Mouse (Mus musculus): ENCODE results near the gene Wfdc17. TPM values are rescaled to one million over a fixed set of nuclear protein-coding genes. Genes with fewer than 3 reads are reported as not detected.

Wfdc17 gene
- 20.4 and 20.6 TPM in 2 replicates for polyA plus RNA-seq (2015; fragmentation: Nextera tagmentation; extraction: Ambion mirVana)

DNA sequence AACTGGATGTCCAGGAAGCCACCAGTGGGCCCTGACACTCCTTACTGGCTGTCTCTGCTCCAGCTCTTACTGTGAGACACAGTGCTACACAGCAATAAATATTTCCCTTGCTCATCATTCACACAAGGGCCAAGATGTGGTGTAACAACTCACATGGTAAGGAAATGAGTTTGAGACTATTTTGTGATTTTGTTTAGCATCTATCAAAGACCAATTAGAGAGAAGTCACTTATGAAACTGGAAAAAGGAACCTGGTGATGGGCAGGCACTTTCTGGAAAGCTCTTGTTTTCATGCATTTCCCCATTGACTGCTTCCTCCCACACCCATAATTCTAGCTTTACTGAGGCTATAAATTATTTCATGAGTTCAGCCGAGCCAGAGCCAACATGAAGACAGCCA lies at the start of gene Wfdc17:
Gene Wfdc17 (plus strand): TSS at position 287 of the 400 bp plus-strand sequence.
- Histone ChIP-seq H3K4me2 (ENCODE audit: low read depth, low read length) (no peak within 1 kb of the TSS), H3K4me3 (ENCODE audit: low read depth, low read length) (no peak within 1 kb of the TSS), H3K9ac (ENCODE audit: low read depth, low read length) (no peak within 1 kb of the TSS), H3K4me1 (ENCODE audit: control insufficient read depth, low read depth, low read length) (no peaks in the 10 kb centered on the region), H3K27ac (ENCODE audit: low read length) (no peak within 1 kb of the TSS), H3K27me3 (ENCODE audit: control insufficient read depth, insufficient read depth, low read depth, low read length) (no peaks in the 10 kb centered on the region), H3K36me3 (ENCODE audit: control insufficient read depth, insufficient read depth) (no peaks in the 10 kb centered on the region), H3K9me3 (replicated peaks; ENCODE audit: control insufficient read depth, low read length) (no peaks in the 10 kb centered on the region)
- WGBS (ENCODE audit: insufficient replicate concordance), result 23% methylated on average over 1 of the region's 1 CpGs
- ATAC-seq (ENCODE audit: low read depth), result no peak

DNA sequence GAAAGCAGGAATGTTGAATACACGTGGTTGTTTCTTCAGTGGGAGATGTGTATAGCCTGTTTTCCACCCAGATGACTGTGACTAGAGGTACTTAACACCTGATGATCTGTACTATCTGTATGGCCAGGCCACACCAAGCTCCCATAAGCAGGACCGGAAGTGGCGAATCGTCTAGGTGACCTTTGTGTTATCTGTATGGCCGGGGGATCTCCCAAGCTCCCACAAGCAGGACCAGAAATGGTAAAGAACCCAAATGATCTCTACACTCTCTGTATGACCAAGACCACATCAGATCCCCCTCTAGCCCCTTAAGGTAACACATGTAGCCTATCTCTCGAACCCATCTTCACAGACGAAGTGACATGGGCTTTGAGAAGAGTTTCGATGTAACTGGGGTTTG lies 49.2 kb upstream of the Wfdc17 start:
- 60% methylated on average over 8 of the region's 8 CpGs for WGBS (ENCODE audit: insufficient replicate concordance)
- Histone ChIP-seq H3K4me1 (ENCODE audit: control insufficient read depth, low read depth, low read length) (no peaks in the 10 kb centered on the region), H3K9me3 (replicated peaks; ENCODE audit: control insufficient read depth, low read length) (no peaks in the 10 kb centered on the region), H3K27me3 (ENCODE audit: control insufficient read depth, insufficient read depth, low read depth, low read length) (no peaks in the 10 kb centered on the region), H3K4me2 (ENCODE audit: low read depth, low read length) (no peak overlapping the region), H3K36me3 (ENCODE audit: control insufficient read depth, insufficient read depth) (no peaks in the 10 kb centered on the region), H3K9ac (ENCODE audit: low read depth, low read length) (no peak overlapping the region), H3K4me3 (ENCODE audit: low read depth, low read length) (no peak overlapping the region), H3K27ac (ENCODE audit: low read length) (no peak overlapping the region)
- no peak for ATAC-seq (ENCODE audit: low read depth)

DNA sequence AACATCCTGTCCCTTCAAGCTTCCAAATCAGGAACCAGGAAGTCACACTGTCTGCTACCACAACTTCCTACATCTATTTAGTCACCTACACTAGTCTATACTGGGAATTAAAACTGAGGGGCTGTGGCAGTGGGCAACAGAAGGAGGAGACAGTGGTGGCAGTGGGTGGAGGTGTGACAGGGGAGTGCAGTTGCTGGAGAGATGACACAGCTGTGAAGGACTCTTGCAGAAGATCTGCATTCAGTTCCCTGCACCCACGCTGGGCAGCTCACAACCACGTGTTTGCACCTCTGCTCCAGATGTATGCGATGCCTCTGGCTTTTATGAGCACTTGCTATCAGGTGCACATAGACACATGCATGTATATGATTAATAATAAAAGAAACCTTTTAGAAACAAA lies 46.3 kb upstream of the Wfdc17 start:
- no peaks in the 10 kb centered on the region for H3K4me1 ChIP-seq (ENCODE audit: control insufficient read depth, low read depth, low read length)
- no peaks in the 10 kb centered on the region for H3K27me3 ChIP-seq (ENCODE audit: control insufficient read depth, insufficient read depth, low read depth, low read length)
- no peaks in the 10 kb centered on the region for H3K9me3 ChIP-seq (replicated peaks; ENCODE audit: control insufficient read depth, low read length)
- H3K36me3 ChIP-seq (ENCODE audit: control insufficient read depth, insufficient read depth), result no peaks in the 10 kb centered on the region
- no peak overlapping the region for H3K4me2 ChIP-seq (ENCODE audit: low read depth, low read length)
- ATAC-seq (ENCODE audit: low read depth), result no peak
- H3K27ac ChIP-seq (ENCODE audit: low read length), result no peak overlapping the region
- H3K4me3 ChIP-seq (ENCODE audit: low read depth, low read length), result no peak overlapping the region
- no peak overlapping the region for H3K9ac ChIP-seq (ENCODE audit: low read depth, low read length)
- WGBS (ENCODE audit: insufficient replicate concordance), result 55% methylated on average over 3 of the region's 3 CpGs

GRCm38 (mm10) chr11:83658797-83659196 lies 45.0 kb upstream of the Wfdc17 start:
- H3K9me3 ChIP-seq (replicated peaks; ENCODE audit: control insufficient read depth, low read length), result no peaks in the 10 kb centered on the region
- WGBS (ENCODE audit: insufficient replicate concordance), result 13% methylated on average over 6 of the region's 6 CpGs
- ATAC-seq (ENCODE audit: low read depth), result no peak
- no peaks in the 10 kb centered on the region for H3K4me1 ChIP-seq (ENCODE audit: control insufficient read depth, low read depth, low read length)
- no peaks in the 10 kb centered on the region for H3K27me3 ChIP-seq (ENCODE audit: control insufficient read depth, insufficient read depth, low read depth, low read length)
- H3K36me3 ChIP-seq (ENCODE audit: control insufficient read depth, insufficient read depth), result no peaks in the 10 kb centered on the region
- H3K4me3 ChIP-seq (ENCODE audit: low read depth, low read length), result no peak overlapping the region
- no peak overlapping the region for H3K4me2 ChIP-seq (ENCODE audit: low read depth, low read length)
- H3K27ac ChIP-seq (ENCODE audit: low read length), result no peak overlapping the region
- no peak overlapping the region for H3K9ac ChIP-seq (ENCODE audit: low read depth, low read length)

DNA sequence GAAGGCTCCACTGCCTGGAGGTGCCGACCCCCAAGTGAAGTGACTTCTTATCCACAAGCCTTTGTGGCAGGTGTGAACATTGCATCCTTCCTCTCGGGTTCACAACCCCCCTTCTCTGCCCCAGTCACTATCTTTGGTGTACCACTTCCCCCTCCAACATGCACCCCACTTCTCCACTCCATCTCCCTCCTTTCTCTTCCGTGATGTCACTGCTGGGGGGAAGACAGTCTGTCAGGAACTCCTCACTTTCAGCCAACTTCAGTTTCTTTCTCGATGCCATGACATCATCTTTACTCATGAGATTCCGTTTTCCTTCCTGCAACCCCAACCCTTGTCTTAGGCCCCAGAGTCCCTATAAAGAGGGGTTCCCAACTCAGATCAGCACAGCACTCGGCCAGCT lies 41.6 kb upstream of the Wfdc17 start, which contains the start of gene Ccl4:
Gene Ccl4 (plus strand): TSS at position 381 of the 400 bp plus-strand sequence.
- 34% methylated on average over 6 of the region's 6 CpGs for WGBS (ENCODE audit: insufficient replicate concordance)
- Histone ChIP-seq H3K4me2 (ENCODE audit: low read depth, low read length) (no peak within 1 kb of the TSS), H3K36me3 (ENCODE audit: control insufficient read depth, insufficient read depth) (no peaks in the 10 kb centered on the region), H3K9ac (ENCODE audit: low read depth, low read length) (no peak within 1 kb of the TSS), H3K27me3 (ENCODE audit: control insufficient read depth, insufficient read depth, low read depth, low read length) (no peaks in the 10 kb centered on the region), H3K4me1 (ENCODE audit: control insufficient read depth, low read depth, low read length) (no peaks in the 10 kb centered on the region), H3K4me3 (ENCODE audit: low read depth, low read length) (no peak within 1 kb of the TSS), H3K9me3 (replicated peaks; ENCODE audit: control insufficient read depth, low read length) (no peaks in the 10 kb centered on the region), H3K27ac (ENCODE audit: low read length) (no peak within 1 kb of the TSS)
- ATAC-seq (ENCODE audit: low read depth), result no peak

GRCm38 (mm10) chr11:83663532-83663931 lies 40.3 kb upstream of the Wfdc17 start:
- Histone ChIP-seq H3K9me3 (replicated peaks; ENCODE audit: control insufficient read depth, low read length) (no peaks in the 10 kb centered on the region), H3K9ac (ENCODE audit: low read depth, low read length) (no peak overlapping the region), H3K4me2 (ENCODE audit: low read depth, low read length) (no peak overlapping the region), H3K27ac (ENCODE audit: low read length) (no peak overlapping the region), H3K4me3 (ENCODE audit: low read depth, low read length) (no peak overlapping the region), H3K36me3 (ENCODE audit: control insufficient read depth, insufficient read depth) (no peaks in the 10 kb centered on the region), H3K4me1 (ENCODE audit: control insufficient read depth, low read depth, low read length) (no peaks in the 10 kb centered on the region), H3K27me3 (ENCODE audit: control insufficient read depth, insufficient read depth, low read depth, low read length) (no peaks in the 10 kb centered on the region)
- WGBS (ENCODE audit: insufficient replicate concordance), result 30% methylated on average over 5 of the region's 5 CpGs
- ATAC-seq (ENCODE audit: low read depth), result no peak

DNA sequence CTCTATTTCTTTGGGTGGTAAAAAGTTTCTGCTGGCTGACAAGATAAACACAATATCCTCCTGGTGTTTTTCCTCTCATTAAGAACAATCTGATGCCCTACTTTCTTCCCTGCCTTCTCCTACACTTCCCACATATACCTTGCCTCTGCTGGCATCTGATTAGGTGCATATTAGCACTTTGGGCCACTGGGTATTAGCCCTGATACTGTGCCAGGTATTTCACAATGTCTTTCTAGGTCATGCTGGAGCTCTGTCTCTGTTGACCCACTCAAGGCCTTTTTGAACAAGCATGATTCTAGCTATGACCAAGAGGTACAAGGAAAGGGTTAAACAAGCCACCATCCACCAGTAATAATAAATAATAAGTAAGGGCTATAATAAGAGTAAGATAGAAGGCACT lies 32.0 kb upstream of the Wfdc17 start:
- H3K27me3 ChIP-seq (ENCODE audit: control insufficient read depth, insufficient read depth, low read depth, low read length), result no peaks in the 10 kb centered on the region
- no peak overlapping the region for H3K4me3 ChIP-seq (ENCODE audit: low read depth, low read length)
- H3K27ac ChIP-seq (ENCODE audit: low read length), result no peak overlapping the region
- no peak overlapping the region for H3K9ac ChIP-seq (ENCODE audit: low read depth, low read length)
- H3K4me2 ChIP-seq (ENCODE audit: low read depth, low read length), result no peak overlapping the region
- H3K4me1 ChIP-seq (ENCODE audit: control insufficient read depth, low read depth, low read length), result no peaks in the 10 kb centered on the region
- ATAC-seq (ENCODE audit: low read depth), result no peak
- no peaks in the 10 kb centered on the region for H3K9me3 ChIP-seq (replicated peaks; ENCODE audit: control insufficient read depth, low read length)
- no peaks in the 10 kb centered on the region for H3K36me3 ChIP-seq (ENCODE audit: control insufficient read depth, insufficient read depth)

- Histone ChIP-seq H3K27ac (ENCODE audit: low read length) (no peak overlapping the region), H3K4me3 (ENCODE audit: low read depth, low read length) (no peak overlapping the region), H3K9me3 (replicated peaks; ENCODE audit: control insufficient read depth, low read length) (no peaks in the 10 kb centered on the region), H3K4me2 (ENCODE audit: low read depth, low read length) (no peak overlapping the region), H3K9ac (ENCODE audit: low read depth, low read length) (no peak overlapping the region), H3K27me3 (ENCODE audit: control insufficient read depth, insufficient read depth, low read depth, low read length) (no peaks in the 10 kb centered on the region), H3K36me3 (ENCODE audit: control insufficient read depth, insufficient read depth) (no peaks in the 10 kb centered on the region), H3K4me1 (ENCODE audit: control insufficient read depth, low read depth, low read length) (no peaks in the 10 kb centered on the region)
- WGBS (ENCODE audit: insufficient replicate concordance), result 57% methylated on average over 1 of the region's 1 CpGs
- ATAC-seq (ENCODE audit: low read depth), result no peak
Observed at GRCm38 (mm10) chr11:83675665-83676064, 28.1 kb upstream of the Wfdc17 start.

- H3K4me1 ChIP-seq (ENCODE audit: control insufficient read depth, low read depth, low read length), result no peaks in the 10 kb centered on the region
- no peak overlapping the region for H3K4me3 ChIP-seq (ENCODE audit: low read depth, low read length)
- no peaks in the 10 kb centered on the region for H3K27me3 ChIP-seq (ENCODE audit: control insufficient read depth, insufficient read depth, low read depth, low read length)
- no peak overlapping the region for H3K4me2 ChIP-seq (ENCODE audit: low read depth, low read length)
- H3K27ac ChIP-seq (ENCODE audit: low read length), result no peak overlapping the region
- H3K9ac ChIP-seq (ENCODE audit: low read depth, low read length), result no peak overlapping the region
- 65% methylated on average over 1 of the region's 1 CpGs for WGBS (ENCODE audit: insufficient replicate concordance)
- no peaks in the 10 kb centered on the region for H3K9me3 ChIP-seq (replicated peaks; ENCODE audit: control insufficient read depth, low read length)
- no peak for ATAC-seq (ENCODE audit: low read depth)
- H3K36me3 ChIP-seq (ENCODE audit: control insufficient read depth, insufficient read depth), result no peaks in the 10 kb centered on the region
Observed at GRCm38 (mm10) chr11:83689918-83690317, 13.9 kb upstream of the Wfdc17 start.

DNA sequence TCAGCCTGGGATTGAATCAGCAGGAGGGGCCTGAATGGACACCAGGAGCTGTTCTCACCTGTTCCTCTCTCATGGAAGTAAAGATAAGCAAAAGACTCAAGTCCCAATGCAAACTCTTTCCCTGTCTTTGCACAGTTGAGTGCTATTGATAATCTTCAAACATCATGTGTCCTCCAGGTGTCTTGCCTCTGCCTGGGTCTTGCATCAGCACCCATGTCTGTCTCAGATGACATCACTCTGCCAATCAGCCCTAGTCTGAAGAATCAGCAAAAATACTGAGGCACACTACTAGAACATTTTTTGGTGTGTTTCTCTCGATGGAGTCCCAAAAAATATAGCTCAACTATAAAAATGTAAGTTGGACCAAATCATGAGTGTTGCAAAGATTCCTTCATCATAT lies 11.8 kb upstream of the Wfdc17 start:
- no peaks in the 10 kb centered on the region for H3K27me3 ChIP-seq (ENCODE audit: control insufficient read depth, insufficient read depth, low read depth, low read length)
- no peaks in the 10 kb centered on the region for H3K4me1 ChIP-seq (ENCODE audit: control insufficient read depth, low read depth, low read length)
- H3K4me2 ChIP-seq (ENCODE audit: low read depth, low read length), result no peak overlapping the region
- H3K9ac ChIP-seq (ENCODE audit: low read depth, low read length), result no peak overlapping the region
- ATAC-seq (ENCODE audit: low read depth), result no peak
- no peak overlapping the region for H3K27ac ChIP-seq (ENCODE audit: low read length)
- no peak overlapping the region for H3K4me3 ChIP-seq (ENCODE audit: low read depth, low read length)
- WGBS (ENCODE audit: insufficient replicate concordance), result 42% methylated on average over 1 of the region's 1 CpGs
- H3K36me3 ChIP-seq (ENCODE audit: control insufficient read depth, insufficient read depth), result no peaks in the 10 kb centered on the region
- no peaks in the 10 kb centered on the region for H3K9me3 ChIP-seq (replicated peaks; ENCODE audit: control insufficient read depth, low read length)

Data from liver, embryonic 16.5 days (tissue).